ENCODE assay signal across 9 mouse cellular contexts in the genomic region with DNA sequence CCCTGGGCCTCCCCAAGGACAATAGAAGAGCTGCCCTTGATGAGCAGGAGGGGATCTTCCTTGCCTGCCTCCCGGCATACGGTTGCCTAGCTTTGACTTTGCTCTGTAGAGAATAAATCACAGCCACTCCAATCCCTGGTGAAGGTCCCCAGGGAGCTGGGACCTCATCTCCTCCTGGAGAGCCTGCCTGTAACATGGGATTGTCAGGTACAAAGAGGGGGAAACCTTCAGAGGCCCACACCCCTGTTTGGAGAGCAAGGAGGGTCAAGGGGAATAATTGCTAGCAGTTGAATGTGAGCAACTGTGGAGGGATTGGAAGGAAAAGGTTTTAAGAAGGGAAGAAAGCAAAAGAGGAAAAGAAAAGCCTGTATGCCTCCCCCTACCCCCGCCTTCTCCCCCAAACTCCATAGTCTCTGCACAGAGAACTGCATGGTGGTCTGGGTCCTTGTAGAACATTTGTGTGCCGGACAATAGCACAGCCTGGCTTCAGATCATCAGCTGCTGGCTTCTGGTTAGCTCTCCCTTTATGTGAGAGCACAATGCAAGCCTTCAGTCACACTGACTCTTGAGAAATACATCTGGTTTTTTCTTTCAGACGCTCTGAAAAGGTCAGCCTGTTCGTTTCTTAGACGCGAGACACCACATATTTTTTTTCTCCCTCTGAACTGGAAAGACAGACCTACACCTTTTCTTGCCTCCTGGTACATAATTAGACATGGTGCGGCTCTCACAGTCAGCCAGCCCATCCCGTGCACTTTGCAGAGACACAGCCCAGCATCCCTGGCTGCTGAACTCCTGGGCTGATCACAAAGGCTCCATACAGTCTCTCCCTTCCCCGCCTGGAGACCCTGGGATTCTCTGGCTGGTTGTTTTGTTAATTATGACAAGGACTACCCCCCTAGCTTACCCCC.
DNase-seq lines count a peak whose midpoint lies in the region; ATAC-seq lines count a peak whose summit lies in the region.
"Had no signal": no experiment of that assay in that cellular context is flagged by ENCODE, and none has a peak within 500 bp of the region (broad histone marks: within the 10 kb centered on the region; RNA-seq: fewer than 3 reads in every experiment).

No protein-coding gene starts in this region.

- ATAC-seq in hindbrain, embryonic 12.5 days (ENCODE audit: low FRiP score), result peak; percentile 95
- ATAC-seq in midbrain, embryonic 16.5 days, result peak; percentile 94

- no peaks in the 10 kb centered on the region for H3K36me3 ChIP-seq in embryonic facial prominence, embryonic 10.5 days (replicated peaks)
- no peaks in the 10 kb centered on the region for H3K36me3 ChIP-seq in hindbrain, embryonic 12.5 days
- no peaks in the 10 kb centered on the region for H3K36me3 ChIP-seq in midbrain, embryonic 16.5 days (ENCODE audit: control insufficient read depth, insufficient read depth, low read length)

- peak; percentile 37 for DNase-seq in adrenal gland, adult 2 months
- DNase-seq in adrenal gland, adult 18-20 months (ENCODE audit: low spot score in 2 of 2), result no peak
- DNase-seq in embryonic facial prominence, embryonic 10.5 days (ENCODE audit: low spot score), result peak; percentile 53
- DNase-seq in ovary, postnatal 10 days (ENCODE audit: low spot score), result no peak
- DNase-seq in Muller cell, postnatal 12 days (ENCODE audit: inconsistent ontology term), result no peak
- DNase-seq in testis, postnatal 14 days (ENCODE audit: low spot score), result no peak
- DNase-seq: gastrocnemius, adult 2 months had no signal

- peak overlapping the region; percentile 83 for H3K27ac ChIP-seq in embryonic facial prominence, embryonic 10.5 days (replicated peaks)
- H3K27ac ChIP-seq in hindbrain, embryonic 12.5 days, result peak overlapping the region; percentile 96
- H3K27ac ChIP-seq in midbrain, embryonic 16.5 days (ENCODE audit: low read length), result peak overlapping the region; percentile 85
- H3K27ac ChIP-seq: gastrocnemius, adult 2 months had no signal

- H3K27me3 ChIP-seq in embryonic facial prominence, embryonic 10.5 days (replicated peaks; ENCODE audit: low read depth, poor library complexity, severe bottlenecking), result no peaks in the 10 kb centered on the region
- no peaks in the 10 kb centered on the region for H3K27me3 ChIP-seq in hindbrain, embryonic 12.5 days
- no peaks in the 10 kb centered on the region for H3K27me3 ChIP-seq in midbrain, embryonic 16.5 days (ENCODE audit: control insufficient read depth, insufficient read depth, low read depth, low read length)

- peaks cover 27% of the 10 kb centered on the region for H3K4me1 ChIP-seq in embryonic facial prominence, embryonic 10.5 days
- H3K4me1 ChIP-seq in hindbrain, embryonic 12.5 days, result peaks cover 30% of the 10 kb centered on the region
- H3K4me1 ChIP-seq in midbrain, embryonic 16.5 days (ENCODE audit: control insufficient read depth, insufficient read depth, low read length), result peaks cover 19% of the 10 kb centered on the region

- peak overlapping the region; percentile 19 for H3K9ac ChIP-seq in hindbrain, embryonic 12.5 days
- peak overlapping the region; percentile 39 for H3K9ac ChIP-seq in midbrain, embryonic 16.5 days (ENCODE audit: low read depth, low read length)

- peak overlapping the region; percentile 37 for H3K4me2 ChIP-seq in hindbrain, embryonic 12.5 days (replicated peaks)
- peak overlapping the region; percentile 37 for H3K4me2 ChIP-seq in midbrain, embryonic 16.5 days (ENCODE audit: low read length)

- no peaks in the 10 kb centered on the region for H3K9me3 ChIP-seq in embryonic facial prominence, embryonic 10.5 days
- H3K9me3 ChIP-seq in hindbrain, embryonic 12.5 days (replicated peaks), result no peaks in the 10 kb centered on the region
- H3K9me3 ChIP-seq in midbrain, embryonic 16.5 days (replicated peaks; ENCODE audit: control insufficient read depth, low read length, poor library complexity, severe bottlenecking), result no peaks in the 10 kb centered on the region

- 15% methylated on average over 11 of the region's 11 CpGs for WGBS in embryonic facial prominence, embryonic 10.5 days
- WGBS in hindbrain, embryonic 12.5 days, result 9% methylated on average over 11 of the region's 11 CpGs
- 7% methylated on average over 11 of the region's 11 CpGs for WGBS in midbrain, embryonic 16.5 days

- H3K4me3 ChIP-seq in embryonic facial prominence, embryonic 10.5 days, result no peak overlapping the region
- no peak overlapping the region for H3K4me3 ChIP-seq in hindbrain, embryonic 12.5 days
- no peak overlapping the region for H3K4me3 ChIP-seq in midbrain, embryonic 16.5 days (ENCODE audit: low read depth, low read length)
- H3K4me3 ChIP-seq: gastrocnemius, adult 2 months had no signal

Comparison
In these comparisons a context has a peak if more than half of its experiments do, and no peak if none do; other contexts are left out.
1. DNase-seq: peak in adrenal gland, adult 2 months (single experiment) and embryonic facial prominence, embryonic 10.5 days (single experiment); none in adrenal gland, adult 18-20 months (0 of 2), ovary, postnatal 10 days (single experiment), Muller cell, postnatal 12 days (single experiment) and testis, postnatal 14 days (single experiment).
2. Peak in every context shown above with its lines, with median percentiles within 50 percentile points of each other: H3K27ac ChIP-seq.